Mouse (Mus musculus) liver, embryonic 14.5 days (tissue): ENCODE results near the gene Tceal9.

ENCODE experiments used
- CTCF ChIP-seq: IDR thresholded peaks from 2 replicates; pipeline ENCODE4 v1.5.1; 2016; ENCODE audit warnings: antibody characterized with exemption, low read depth, control low read depth
- EP300 ChIP-seq: IDR thresholded peaks from 2 replicates; pipeline ENCODE4 v1.6.1; 2016; ENCODE audit warnings: antibody characterized with exemption, low read depth

- TF ChIP-seq CTCF (no peak), EP300 (no peak)
These were observed 22.8 kb downstream of the Tceal9 start for GRCm38 (mm10) chrX:136267720-136268119.
